Mouse (Mus musculus): ENCODE measurements around the gene Mapk3. TPM values are rescaled to one million over a fixed set of nuclear protein-coding genes. Genes with fewer than 3 reads are reported as not detected.

Gene Mapk3
- polyA plus RNA-seq (2021; fragmentation: Nextera tagmentation): 34.5 and 44.7 TPM in 2 replicates
- long read RNA-seq, experiment 1, transcript Mapk3-202 (9 exons, 1,800 nt): major isoform, 69 of 110 reads
- long read RNA-seq, experiment 1, partial matches to known transcripts: 32 of 110 reads
- long read RNA-seq, experiment 1, other reads (novel, unspliced or antisense): 7 of 110 reads
- long read RNA-seq, experiment 2, transcript Mapk3-202 (9 exons, 1,800 nt): major isoform, 9 of 33 reads
- long read RNA-seq, experiment 2, partial matches to known transcripts: 21 of 33 reads
- long read RNA-seq, experiment 2, other reads (novel, unspliced or antisense): 1 of 33 reads

GRCm38 (mm10) chr7:126759050-126759671, at the start of gene Mapk3:
TSS of gene Mapk3 (plus strand) at chr7:126759601.

DNA sequence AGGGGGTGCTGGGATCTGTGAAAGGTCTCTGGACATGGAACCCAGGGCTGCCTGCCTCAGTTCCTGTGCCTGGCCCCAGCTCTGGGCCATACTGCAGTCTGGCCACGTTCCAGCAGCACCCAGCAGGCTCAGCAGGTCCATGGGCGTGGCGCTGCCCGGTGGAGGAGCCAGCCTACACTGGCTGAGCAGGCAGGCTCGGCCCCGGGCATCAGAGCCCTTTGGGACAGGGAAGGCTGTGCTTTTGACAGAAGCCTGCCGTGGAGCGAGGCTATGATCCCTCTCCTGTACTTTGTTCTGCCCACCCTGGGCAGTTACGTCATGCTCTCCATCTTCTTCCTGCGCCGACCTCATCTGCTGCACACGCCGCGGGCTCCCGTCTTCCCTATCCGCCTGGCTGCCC, 6.8 kb downstream of the Mapk3 start, which contains the start of gene Gdpd3:
Gene Gdpd3 (plus strand): TSS at position 134 of the 400 bp plus-strand sequence.

GRCm38 (mm10) chr7:126776598-126777057, 17.2 kb downstream of the Mapk3 start, which contains the start of gene Ypel3:
TSS of gene Ypel3 (plus strand) at chr7:126776955.

GRCm38 (mm10) chr7:126780971-126781635, 21.7 kb downstream of the Mapk3 start, which contains the start of gene Tbx6:
TSS of gene Tbx6 (plus strand) at chr7:126781483.

GRCm38 (mm10) chr7:126791851-126792720, 32.7 kb downstream of the Mapk3 start, which contains the start of gene Ppp4c:
TSS of gene Ppp4c (minus strand) at chr7:126792496.

DNA sequence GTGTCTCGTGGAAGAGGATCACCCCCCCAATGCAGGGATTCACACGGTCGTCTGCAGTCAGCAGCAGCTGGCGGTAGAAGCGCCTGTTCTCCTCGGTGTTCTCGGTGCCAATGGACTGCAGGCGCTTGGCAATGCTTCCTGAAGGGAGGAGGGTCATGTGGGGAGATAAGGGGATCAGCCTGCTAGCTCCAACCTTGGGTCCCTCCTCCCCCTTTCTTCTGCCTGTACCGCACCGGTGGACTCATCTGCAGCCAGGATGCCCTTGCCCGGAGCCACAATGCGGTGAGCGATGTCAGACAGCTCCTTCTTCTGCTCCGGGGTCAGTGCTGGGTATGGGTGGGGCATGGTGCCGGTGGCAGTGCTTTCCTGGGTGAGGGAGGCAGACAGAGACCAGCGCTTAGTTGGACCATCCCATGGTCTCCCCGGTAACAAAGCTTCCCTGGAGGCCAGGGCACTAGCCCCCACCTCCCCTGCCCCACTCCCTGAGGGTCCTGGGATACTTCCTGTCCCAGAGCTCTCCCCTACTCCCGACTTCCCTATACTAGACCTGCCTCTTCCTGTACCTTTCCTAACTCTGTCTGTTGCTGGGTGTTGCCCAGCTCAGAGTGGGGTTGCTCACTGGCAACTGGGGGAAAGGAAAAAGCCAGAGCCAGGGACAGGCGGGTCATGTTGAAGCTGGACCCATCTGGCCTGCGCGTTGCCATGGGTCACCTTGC, 38.2 kb downstream of the Mapk3 start, which contains the start of gene Fam57b:
Gene Fam57b (plus strand): TSS at position 258 of the 716 bp plus-strand sequence.

Other genes starting within 250 kb of the Mapk3 start
- 172 and 199 TPM in 2 replicates for gene Eif3c, start 193.2 kb upstream of the Mapk3 start, polyA plus RNA-seq (2021; fragmentation: Nextera tagmentation)
- gene Apobr, start 174.7 kb upstream of the Mapk3 start, polyA plus RNA-seq (2021; fragmentation: Nextera tagmentation): 0.43 and 0.50 TPM in 2 replicates
- 14.3 and 14.5 TPM in 2 replicates for gene Cln3, start 173.8 kb upstream of the Mapk3 start, polyA plus RNA-seq (2021; fragmentation: Nextera tagmentation)
- gene Il27, start 164.7 kb upstream of the Mapk3 start, polyA plus RNA-seq (2021; fragmentation: Nextera tagmentation): not detected in 2 replicates
- gene Nupr1, start 128.7 kb upstream of the Mapk3 start, polyA plus RNA-seq (2021; fragmentation: Nextera tagmentation): 44.2 and 54.6 TPM in 2 replicates
- gene Sgf29, start 110.3 kb upstream of the Mapk3 start, polyA plus RNA-seq (2021; fragmentation: Nextera tagmentation): 29.1 and 30.0 TPM in 2 replicates
- gene Sult1a1, start 83.2 kb upstream of the Mapk3 start, polyA plus RNA-seq (2021; fragmentation: Nextera tagmentation): 13.9 and 18.1 TPM in 2 replicates
- gene Bola2, start 64.2 kb upstream of the Mapk3 start, polyA plus RNA-seq (2021; fragmentation: Nextera tagmentation): 240 and 251 TPM in 2 replicates
- 10.0 and 10.4 TPM in 2 replicates for gene Slx1b, start 63.8 kb upstream of the Mapk3 start, polyA plus RNA-seq (2021; fragmentation: Nextera tagmentation)
- 128 and 147 TPM in 2 replicates for gene Coro1a, start 51.8 kb upstream of the Mapk3 start, polyA plus RNA-seq (2021; fragmentation: Nextera tagmentation)
- 0.40 and 0.59 TPM in 2 replicates for gene Gdpd3, start 6.7 kb downstream of the Mapk3 start, polyA plus RNA-seq (2021; fragmentation: Nextera tagmentation)
- 119 and 625 TPM in 2 replicates for gene Ypel3, start 17.4 kb downstream of the Mapk3 start, polyA plus RNA-seq (2021; fragmentation: Nextera tagmentation)
- gene Tbx6, start 21.9 kb downstream of the Mapk3 start, polyA plus RNA-seq (2021; fragmentation: Nextera tagmentation): 0.20 TPM in 1 of 2 replicates, not detected in the other
- gene Ppp4c, start 32.9 kb downstream of the Mapk3 start, polyA plus RNA-seq (2021; fragmentation: Nextera tagmentation): 53.5 and 61.0 TPM in 2 replicates
- gene Fam57b, start 38.1 kb downstream of the Mapk3 start, polyA plus RNA-seq (2021; fragmentation: Nextera tagmentation): 5.9 and 8.8 TPM in 2 replicates
- gene 4930451I11Rik, start 72.0 kb downstream of the Mapk3 start, polyA plus RNA-seq (2021; fragmentation: Nextera tagmentation): 1.2 and 2.7 TPM in 2 replicates
- 14.1 and 30.1 TPM in 2 replicates for gene Doc2a, start 87.8 kb downstream of the Mapk3 start, polyA plus RNA-seq (2021; fragmentation: Nextera tagmentation)
- gene Hirip3, start 102.4 kb downstream of the Mapk3 start, polyA plus RNA-seq (2021; fragmentation: Nextera tagmentation): 3.4 and 4.3 TPM in 2 replicates
- 44.1 and 57.6 TPM in 2 replicates for gene Ino80e, start 102.8 kb downstream of the Mapk3 start, polyA plus RNA-seq (2021; fragmentation: Nextera tagmentation)
- gene Taok2, start 125.1 kb downstream of the Mapk3 start, polyA plus RNA-seq (2021; fragmentation: Nextera tagmentation): 9.7 and 10.8 TPM in 2 replicates
- gene Tmem219, start 163.3 kb downstream of the Mapk3 start, polyA plus RNA-seq (2021; fragmentation: Nextera tagmentation): 30.6 and 32.0 TPM in 2 replicates
- gene Kctd13, start 169.3 kb downstream of the Mapk3 start, polyA plus RNA-seq (2021; fragmentation: Nextera tagmentation): 260 and 277 TPM in 2 replicates
- gene Asphd1, start 190.0 kb downstream of the Mapk3 start, polyA plus RNA-seq (2021; fragmentation: Nextera tagmentation): 11.2 and 13.6 TPM in 2 replicates
- 68.2 and 74.7 TPM in 2 replicates for gene Sez6l2, start 191.0 kb downstream of the Mapk3 start, polyA plus RNA-seq (2021; fragmentation: Nextera tagmentation)
- 223 and 227 TPM in 2 replicates for gene Cdipt, start 216.3 kb downstream of the Mapk3 start, polyA plus RNA-seq (2021; fragmentation: Nextera tagmentation)
- gene Cdiptos, start 216.5 kb downstream of the Mapk3 start, polyA plus RNA-seq (2021; fragmentation: Nextera tagmentation): 0.32 and 0.79 TPM in 2 replicates

Data from left cerebral cortex, adult 6 months (tissue).